Mouse (Mus musculus): Measurements from ENCODE around the gene Sgsh. TPM values are rescaled to one million over a fixed set of nuclear protein-coding genes. Genes with fewer than 3 reads are reported as not detected.

Gene Sgsh
- polyA plus RNA-seq, 2 experiments from 2014 or later: 7.4 to 13.7 TPM

DNA sequence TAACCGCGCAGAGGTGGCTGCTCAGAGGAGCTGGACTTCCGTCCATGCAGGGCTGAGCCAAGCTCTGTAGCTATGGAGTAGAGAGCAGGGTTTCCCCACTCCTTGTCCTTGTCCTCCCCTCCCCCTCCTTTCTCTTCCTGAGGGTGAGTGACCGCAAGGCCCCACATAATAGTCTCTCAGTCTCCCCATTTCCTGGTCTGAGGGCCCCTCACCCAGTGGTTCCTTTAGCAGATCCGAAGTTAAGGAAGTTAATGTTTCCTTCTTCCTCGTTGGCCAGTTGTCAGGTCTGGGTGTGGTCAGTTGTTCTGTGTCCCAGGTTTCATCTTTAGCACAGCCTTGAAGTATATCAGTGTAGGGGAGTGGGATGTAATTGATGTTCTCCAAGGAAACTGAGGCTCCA lies 20.1 kb upstream of the Sgsh start:
- no peak for ATAC-seq

DNA sequence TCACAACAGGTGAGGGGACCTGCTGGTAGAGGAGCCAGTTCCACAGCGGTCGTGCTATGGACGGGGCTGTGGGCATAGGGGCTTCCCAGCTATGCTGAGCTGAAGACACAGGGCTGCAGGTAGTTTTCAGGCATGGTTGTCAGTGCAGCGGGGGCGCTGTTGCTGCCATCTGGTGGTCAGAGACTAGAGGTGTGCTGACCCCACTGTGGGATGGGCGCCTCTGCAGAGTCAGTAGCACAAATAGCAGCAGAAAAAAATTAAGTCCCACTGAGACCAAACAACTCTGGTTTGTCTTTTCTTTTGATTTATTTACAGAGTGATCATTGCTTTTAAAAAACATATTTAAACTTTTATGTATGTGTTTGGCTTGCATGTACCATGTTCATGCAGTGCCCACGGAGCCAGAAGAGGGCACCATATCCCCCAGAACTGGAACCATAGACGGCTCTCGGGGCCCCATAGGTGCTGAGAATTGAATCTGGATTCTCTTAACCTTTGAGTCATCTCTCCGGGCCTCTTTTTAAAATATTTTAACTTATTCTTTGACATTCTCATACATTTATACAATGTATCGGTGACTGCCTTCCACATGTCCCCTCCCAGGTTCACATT lies 8.3 kb upstream of the Sgsh start:
- peak; percentile 68 for ATAC-seq

DNA sequence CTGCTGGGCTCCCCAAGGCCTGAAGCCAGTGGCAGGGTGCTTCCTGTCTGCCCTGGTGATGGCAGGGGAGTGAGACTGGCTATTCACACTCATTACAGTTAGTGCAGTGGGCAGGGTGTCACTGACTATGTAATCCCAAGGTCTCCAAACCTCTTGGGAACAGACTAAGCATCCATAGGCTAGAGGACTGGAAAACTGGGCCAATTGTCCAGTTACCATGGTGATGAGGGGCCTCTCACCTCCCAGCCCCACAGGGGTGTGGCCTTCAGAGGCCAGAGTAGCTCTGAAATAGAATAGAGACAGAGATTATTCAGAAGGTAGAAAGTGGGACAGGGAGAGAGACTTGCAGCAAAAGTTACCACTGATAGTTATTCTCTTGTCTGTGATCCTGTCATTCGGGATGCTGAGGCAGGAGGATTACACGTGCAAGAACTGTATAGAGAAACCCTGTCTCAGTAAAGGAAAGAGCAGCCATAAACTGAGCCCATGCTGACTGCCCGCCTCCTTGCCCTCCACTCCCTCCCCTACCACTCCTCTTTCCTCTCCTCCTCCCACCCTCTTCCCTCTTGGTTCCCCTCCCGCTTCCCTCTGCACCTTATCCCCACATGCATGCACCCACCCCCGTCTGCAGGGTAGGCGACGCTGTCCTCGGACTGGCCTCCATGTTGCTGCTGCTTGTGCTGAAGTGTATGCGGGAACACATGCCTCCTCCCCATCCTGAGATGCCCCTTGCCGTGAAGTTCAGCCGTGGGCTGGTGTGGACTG lies 7.6 kb upstream of the Sgsh start:
- ATAC-seq: no peak

DNA sequence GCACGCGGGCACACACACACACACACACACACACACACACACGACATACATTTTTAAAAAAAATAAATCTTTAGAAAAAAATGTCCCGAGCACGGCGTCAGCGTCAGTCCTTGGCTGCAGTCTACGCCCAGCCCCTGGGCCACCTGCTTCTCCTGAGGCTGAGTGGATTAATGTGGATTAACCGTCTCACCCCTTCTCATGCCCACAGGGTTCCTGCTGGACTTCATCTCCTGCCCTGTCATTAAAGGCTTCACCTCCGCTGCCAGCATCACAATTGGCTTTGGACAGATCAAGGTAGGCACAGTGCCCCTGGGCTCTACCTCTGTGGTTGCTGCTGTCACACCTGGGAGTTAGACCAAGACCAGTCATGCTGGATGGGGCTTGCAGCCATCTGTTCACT lies 3.8 kb upstream of the Sgsh start:
- no peak for ATAC-seq

DNA sequence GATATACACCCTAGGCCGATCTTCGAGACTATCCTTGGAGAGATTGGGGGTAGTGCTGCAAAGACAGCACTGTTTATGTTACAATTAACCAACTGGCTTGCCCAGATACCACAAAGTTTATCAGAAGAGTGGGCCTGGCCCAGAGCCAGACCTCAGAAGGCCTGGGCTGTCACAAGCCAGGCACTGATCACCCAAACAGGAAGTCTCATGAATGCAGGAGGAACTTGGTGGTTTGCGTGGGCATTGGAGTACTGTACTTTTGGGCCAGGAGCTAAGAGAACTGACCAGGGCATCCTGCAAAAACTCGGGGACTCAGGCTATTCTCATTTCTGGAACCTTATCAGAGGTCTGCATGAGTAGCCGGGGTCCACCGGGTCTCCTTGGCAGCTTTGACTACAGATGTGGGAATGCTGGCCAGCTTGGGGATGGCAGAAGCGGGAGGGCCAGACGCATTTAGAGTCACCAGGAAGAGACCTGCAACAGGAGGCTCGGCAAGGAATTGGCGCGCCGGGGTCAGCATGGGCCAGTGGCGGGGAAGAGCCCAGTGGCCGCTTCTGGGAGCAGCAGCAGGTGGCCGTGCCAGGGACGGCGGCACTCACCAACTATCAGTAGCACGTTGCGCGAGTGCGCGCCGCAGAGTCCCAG lies 416 bp downstream of the Sgsh start:
- peak; percentile 56 for ATAC-seq

DNA sequence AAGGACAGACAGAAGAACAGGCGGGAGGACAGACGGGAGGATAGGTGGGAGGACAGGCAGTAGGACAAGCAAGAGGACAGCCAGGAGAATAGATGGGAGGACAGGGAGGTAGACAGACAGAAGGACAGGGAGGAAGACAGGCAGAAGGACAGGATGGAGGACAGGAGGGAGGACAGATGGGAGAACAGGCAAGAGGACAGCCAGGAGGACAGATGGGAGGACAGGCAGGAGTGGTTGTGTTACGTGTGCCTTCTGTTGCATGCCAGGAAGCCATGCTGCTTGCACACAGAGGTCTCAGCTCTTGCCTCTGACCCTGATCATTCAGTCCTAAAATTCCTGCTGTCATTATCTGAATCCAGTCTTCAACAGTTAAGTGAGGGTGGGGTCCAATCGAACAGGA lies 1.4 kb downstream of the Sgsh start:
- no peak for ATAC-seq

DNA sequence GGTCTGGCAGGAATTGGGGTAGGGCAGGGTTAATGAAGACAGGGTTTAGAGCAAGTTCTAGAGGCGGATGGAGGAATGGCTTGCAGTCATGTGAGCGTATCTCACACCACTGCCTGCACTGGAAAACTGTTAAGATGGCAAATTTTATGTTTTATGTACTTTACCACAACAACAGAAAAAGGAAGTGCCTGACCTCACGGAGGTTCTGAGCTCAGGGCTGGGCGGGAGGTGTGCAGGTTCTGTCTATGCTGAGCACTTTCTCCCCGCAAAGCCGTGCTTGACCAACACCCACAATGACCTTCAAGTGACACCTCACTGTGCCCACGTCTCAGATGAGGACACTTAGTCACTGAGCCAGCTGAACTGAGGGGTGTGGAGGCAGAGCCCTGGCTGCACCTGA lies 3.2 kb downstream of the Sgsh start:
- peak; percentile 36 for ATAC-seq

DNA sequence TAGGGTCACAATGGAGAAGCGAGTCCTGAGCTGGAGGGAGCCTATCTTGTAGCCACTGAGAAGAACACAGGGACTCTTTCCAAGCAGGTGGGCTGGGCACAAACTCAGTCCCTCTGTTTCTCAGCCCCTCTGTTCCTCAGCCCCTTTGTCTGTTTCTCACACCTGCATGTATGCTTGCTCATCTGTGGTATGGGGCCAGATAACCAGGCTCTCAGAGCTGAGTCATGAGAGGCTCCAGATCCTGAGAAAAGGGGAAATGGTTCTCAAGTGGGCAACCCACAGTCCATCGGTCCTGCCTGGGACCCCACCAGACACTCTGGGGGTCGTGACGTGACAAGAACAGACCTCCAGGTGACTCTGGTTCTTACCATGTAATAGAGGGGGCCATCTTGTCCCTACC lies 8.2 kb downstream of the Sgsh start:
- ATAC-seq: no peak

DNA sequence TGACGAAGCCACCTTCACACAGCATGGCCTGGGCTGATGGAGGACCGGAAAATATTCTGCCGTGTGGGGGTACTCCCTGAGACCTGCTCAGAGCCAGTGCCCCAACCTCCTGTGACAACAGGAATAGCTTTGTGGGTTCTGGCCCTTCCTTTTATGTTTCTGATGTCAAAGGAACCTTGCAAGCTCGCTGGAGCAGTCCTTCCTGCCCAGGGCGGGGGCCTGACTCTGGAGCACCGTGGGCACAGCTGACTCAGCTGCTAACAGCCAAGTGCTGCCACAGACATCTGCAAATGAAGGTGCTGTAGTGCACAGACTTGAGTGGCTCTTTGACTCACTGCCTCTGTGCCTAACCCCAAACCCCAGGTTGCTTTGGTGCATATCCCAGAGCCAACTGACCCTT lies 10.5 kb downstream of the Sgsh start:
- no peak for ATAC-seq

DNA sequence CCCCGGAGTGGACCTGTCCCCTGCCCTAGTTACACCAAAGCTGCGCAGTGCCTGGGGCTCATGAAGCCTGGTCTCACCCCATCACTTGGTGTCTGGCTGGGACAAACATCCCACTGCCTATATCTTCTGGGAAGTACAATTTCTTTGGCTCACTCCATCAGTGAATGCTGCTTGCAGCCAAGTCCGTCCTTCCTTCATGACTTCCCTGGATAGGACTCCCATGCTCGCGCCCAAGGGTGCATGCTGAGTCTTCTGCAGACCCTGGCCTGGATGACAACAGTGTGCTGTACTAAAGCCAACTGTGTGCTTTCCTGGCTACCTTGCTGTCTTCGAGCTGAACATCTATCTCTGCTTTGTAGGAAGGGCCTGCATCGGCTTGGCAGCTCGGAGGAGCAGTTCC lies 11.2 kb downstream of the Sgsh start:
- ATAC-seq: no peak

DNA sequence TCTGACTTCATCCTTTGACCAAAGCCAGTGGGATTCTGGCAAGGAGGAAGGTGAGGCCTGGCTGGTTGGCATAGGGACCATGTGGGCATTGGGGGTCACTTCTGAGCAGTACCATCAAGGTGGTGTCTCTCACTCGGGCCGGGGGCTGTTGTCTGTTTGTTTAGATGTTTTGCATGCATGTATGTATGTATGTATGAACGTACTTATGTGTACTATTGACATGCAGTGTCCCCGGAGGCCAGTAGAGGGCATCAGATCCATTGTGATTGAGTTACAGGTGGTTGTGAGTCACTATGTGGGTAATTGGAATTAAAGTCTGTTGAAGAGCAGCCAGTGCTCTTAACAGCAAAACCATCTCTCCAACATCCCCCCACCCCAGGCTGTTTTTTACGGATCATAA lies 15.7 kb downstream of the Sgsh start:
- ATAC-seq: peak; percentile 52

DNA sequence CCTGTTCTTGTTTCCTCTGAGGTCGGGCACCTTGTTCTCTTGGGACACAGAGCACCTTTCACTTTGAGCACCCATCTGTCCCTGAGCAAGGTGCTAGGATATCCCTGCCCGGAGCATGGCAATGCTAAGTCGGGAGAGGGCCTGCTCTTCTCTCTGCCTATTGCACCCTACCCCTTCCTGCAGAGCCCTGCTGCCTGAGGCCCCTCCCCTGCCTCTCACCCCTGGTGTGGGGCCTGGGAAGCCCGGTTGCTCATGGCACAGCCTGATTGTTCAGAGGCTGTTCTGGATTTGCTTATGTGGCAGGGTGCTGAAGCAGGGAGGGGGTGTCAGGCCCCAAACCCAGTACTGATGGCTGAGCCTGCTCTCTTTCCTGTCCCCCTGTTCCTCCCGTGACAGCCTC lies 16.2 kb downstream of the Sgsh start:
- ATAC-seq: no peak

DNA sequence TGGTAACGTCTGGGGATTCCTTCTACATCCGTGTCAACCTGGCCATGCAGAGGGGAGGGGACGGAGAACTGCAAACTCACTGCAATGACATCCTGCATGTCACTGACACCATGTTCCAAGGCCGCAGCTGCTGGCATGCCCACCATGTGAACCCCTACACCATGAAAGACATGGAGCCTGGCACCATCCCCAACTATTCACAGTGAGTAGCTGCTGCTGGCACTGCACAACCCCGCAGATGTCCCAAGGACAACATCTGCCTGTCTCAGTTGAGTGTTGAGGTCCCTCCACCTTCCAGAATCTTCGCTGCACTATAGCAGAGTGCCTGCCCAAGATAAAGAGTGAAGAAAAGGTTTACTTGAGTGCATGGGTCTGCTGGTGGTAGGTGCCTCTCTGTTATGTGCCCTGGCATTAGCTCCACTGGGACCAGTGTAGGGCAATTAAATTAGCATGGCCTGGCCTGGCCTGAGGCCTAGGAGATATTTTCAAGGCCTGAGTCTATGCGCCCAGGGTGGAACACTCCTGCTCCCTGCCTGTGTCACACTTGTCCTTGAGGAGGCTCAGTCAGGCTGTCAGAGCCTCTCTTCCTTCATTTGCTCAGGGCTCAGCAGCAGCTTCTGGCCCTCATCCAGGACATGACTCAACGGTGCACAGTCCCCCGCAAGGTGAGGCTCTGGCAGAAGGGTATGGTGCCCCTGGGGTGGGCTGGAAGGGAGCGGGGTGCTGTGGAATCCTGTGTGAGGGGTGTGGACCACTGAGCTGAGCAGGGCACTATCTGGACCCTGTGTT lies 16.9 kb downstream of the Sgsh start:
- ATAC-seq: no peak

DNA sequence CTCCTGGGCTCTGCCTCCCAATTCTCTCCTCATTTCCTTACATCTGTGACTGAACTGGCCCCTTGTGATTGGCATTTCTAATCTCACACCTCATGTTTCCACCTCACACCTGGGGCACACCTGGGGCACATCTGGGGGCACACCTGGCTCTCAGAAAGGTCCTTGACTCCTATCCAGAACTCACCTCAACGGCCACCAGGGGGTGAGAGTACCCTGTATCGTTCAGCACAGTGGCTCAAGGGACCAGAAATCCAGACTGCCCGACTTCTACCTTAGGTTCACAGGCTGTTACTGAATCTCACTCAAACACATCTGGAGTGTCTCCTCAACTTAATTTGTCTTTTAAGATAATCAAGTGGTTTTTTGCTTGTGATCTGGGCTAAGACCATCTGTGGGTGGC lies 23.4 kb downstream of the Sgsh start:
- ATAC-seq: no peak

DNA sequence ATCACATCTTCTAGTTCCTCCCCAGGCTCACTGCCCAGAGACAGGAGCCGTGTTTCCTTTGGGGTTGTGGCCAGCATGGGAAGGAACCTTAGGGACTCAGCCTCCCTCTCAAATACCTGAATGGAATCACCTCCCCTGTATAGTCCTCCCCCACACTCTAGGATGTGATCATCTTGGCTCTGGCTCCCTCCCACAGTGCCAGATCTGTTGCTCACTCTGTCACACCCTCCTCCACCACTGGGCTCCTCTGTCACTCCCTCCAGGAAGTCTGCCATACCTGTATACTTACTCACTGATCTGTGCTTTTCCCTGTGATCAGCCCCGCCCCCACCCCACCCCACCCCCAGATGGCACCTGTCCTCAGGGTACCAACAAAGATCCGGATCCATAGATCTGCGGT lies 24.7 kb downstream of the Sgsh start:
- ATAC-seq: no peak

DNA sequence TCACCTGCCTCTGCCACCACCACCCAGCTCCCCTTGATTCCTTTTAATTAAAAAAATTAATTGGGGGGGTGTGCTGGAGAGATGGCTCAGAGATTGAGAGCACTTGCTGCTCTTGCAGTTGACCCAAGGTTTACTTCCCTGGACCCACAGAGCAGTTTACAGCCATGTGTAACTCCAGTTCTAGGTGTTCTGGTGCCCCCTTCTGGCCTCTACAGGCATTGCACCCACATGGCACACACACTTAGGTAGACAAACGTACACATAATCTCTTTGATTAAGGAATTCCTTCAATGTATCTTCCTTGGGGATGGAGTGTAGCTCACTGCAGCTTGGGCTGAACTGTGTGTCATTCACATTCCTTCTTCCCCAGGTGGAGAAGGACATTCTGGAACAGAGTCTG lies 30.3 kb downstream of the Sgsh start:
- ATAC-seq: no peak

DNA sequence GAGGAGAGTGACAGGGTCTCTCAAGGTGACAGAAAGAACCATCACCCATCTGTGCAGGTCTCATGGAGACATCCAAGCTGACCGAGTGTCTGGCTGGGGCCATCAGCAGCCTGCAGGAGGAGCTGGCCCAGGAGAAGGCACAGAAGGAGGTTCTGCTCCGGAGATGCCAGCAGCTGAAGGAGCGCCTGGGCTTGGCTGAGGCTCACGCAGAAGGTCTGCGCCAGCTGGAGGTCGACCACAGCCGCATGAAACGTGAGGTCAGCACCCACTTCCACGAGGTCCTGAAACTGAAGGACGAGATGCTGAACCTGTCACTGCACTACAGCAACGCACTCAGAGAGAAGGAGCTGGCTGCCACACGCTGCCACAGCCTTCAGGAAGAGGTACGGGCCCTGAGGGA lies 32.8 kb downstream of the Sgsh start:
- ATAC-seq: no peak

DNA sequence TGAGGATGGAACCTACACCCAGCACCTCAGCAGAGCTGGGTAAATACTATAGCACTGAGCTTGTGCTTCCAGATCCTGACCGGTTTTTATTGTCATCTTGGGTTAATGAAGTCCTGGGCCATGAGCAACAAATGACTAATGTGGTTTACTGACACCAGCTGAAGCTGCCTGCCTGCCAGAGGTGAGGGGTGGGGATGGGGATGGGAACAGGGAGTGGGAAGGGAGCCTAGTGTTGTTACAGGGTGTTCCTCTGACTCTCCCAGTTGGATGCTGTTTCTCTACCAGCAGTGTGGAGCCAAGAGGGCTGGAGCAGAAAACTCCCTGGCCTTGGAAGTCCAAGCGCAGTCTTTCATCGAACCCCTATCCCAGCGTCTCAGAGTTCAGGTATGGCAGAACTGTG lies 38.6 kb downstream of the Sgsh start:
- ATAC-seq: no peak

DNA sequence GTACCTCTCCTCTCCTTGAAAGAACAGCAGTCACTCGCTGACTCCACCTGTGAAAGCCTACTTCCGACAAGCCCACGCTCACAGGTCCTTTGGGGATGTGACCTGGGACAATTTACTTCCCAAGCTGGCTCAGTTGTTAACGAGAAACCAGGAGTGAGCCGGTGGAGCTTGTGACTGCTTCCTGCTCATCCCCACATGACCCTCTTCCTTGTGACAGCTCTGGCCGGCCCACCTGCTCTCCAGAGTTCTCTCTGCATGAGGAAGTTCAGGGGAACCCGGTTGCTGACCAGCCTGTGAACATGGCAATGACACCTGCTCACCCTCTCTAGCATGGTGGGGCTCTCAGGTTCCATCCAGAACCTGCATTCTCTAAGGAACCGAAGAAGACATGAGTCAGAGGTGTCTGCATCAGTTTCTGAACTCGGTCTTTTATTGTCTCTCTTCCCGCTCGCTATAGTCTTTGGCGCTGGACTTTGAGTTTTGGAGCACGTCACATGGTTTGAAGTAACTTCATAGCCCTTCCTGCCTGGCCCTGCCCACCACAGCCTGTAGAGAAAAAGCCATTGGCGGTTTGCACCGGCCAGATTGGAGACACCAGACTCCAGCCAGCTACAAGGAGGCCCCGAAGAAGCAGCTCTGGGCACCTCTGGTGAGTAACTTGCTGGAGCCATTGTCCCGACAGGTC lies 40.9 kb downstream of the Sgsh start:
- no peak for ATAC-seq

DNA sequence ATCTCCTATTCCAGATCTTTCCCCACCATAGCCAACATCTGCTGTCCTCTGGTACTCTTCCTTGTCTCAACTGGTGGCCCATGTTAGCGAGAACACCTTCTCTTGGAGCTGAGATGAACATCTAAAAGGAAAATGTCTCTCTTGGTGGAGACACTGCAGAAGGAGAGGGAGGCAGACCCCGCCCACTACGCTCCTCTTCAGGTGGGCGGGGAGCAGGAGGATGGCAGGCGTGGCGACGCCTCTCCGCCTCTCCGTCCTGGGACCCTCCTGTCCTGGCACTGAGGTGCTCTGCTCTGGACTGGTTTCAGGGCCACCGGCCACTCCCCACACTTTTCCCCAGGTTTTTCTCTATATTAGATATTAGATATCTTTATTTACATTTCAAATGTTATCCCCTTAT lies 44.7 kb downstream of the Sgsh start:
- ATAC-seq: no peak

DNA sequence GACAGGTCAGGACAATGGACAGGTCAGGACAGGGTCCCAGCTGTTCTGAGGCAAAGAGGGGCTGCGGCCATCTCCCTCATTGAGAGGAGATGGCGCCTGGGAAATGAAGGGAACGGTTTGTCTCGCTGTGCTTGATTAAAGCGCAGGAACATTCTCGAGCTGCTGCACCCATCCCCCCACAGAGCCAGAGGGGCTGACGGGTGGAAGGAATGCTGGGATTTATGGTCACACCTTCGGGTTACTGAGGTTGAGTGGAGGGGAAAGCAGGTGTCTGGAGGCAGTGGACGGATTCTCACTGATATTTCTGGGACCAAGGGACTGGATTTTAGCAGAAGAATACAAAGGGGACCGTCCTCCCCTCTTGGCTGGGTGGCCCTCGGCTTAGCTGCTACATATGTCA lies 47.4 kb downstream of the Sgsh start:
- ATAC-seq: no peak

DNA sequence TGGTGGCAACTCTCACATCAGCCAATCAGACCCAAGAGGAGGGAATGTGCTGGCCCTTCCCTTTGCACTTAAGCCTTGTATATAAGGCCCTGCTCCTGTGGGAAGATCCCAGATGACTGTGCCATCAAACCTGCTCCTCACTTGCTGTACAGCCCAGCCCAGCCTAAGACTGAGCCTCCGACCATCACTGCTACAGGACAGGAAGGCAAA lies 47.8 kb downstream of the Sgsh start, which contains the start of gene Card14:
Card14 (plus strand) TSS at position 111 of the 210 bp plus-strand sequence.
- ATAC-seq: no peak
